Mouse (Mus musculus) neural tube, embryonic 14.5 days (tissue): ENCODE data around the gene Hoxc6. TPM values are rescaled to one million over a fixed set of nuclear protein-coding genes. Genes with fewer than 3 reads are reported as not detected.

Experiments used
- ATAC-seq: fragments of 200-750 bp; cut with Nextera tagmentation; 2 replicates; pipeline ENCODE4 v1.8.0; 2017; ENCODE audit warnings: low read depth, mild to moderate bottlenecking, moderate TSS enrichment, moderate library complexity
- H3K27ac ChIP-seq: fragments of 300-500 bp; sonication (generic); 2 replicates; pipeline ENCODE4 v1.5.1; 2014; ENCODE audit warnings: low read depth, mild to moderate bottlenecking, control low read depth, low read length, moderate library complexity, mixed read lengths
- H3K27me3 ChIP-seq: fragments of 300-500 bp; sonication (generic); 2 replicates; pipeline ENCODE4 v1.6.1; 2014; ENCODE audit warnings: low read length; ENCODE audit not compliant: control insufficient read depth, insufficient read depth
- H3K36me3 ChIP-seq: fragments of 300-500 bp; sonication (generic); 2 replicates; pipeline ENCODE4 v1.6.1; 2014; ENCODE audit warnings: low read length, mixed read lengths; ENCODE audit not compliant: control insufficient read depth, insufficient read depth
- H3K4me1 ChIP-seq: fragments of 300-500 bp; sonication (generic); 2 replicates; pipeline ENCODE4 v1.6.1; 2014; ENCODE audit warnings: low read length; ENCODE audit not compliant: control insufficient read depth, insufficient read depth
- H3K4me2 ChIP-seq: fragments of 300-500 bp; sonication (generic); 2 replicates; pipeline ENCODE4 v1.6.1; 2014; ENCODE audit warnings: mild to moderate bottlenecking, low read depth, low read length, control low read depth
- H3K4me3 ChIP-seq: fragments of 300-500 bp; sonication (generic); 2 replicates; pipeline ENCODE4 v1.5.1; 2014; ENCODE audit warnings: low read depth, low read length, control low read depth, mixed read lengths
- H3K9ac ChIP-seq: fragments of 300-500 bp; sonication (generic); replicated peaks from 2 replicates; pipeline ENCODE4 v1.6.1; 2014; ENCODE audit warnings: low read depth, mild to moderate bottlenecking, control low read depth, low read length, mixed read lengths
- H3K9me3 ChIP-seq: fragments of 300-500 bp; sonication (generic); 2 replicates; pipeline ENCODE4 v1.6.1; 2016; ENCODE audit warnings: low read length; ENCODE audit not compliant: control insufficient read depth
- WGBS: fragments of 180-500 bp; shearing (Covaris S2); extraction: QIAGEN DNeasy Blood & Tissue Kit; methylation state at CpG from one replicate; pipeline ENCODE4 v1.1.7; 2014; 5-methylcytosine and 5-hydroxymethylcytosine counted together
- polyA plus RNA-seq: library from polyadenylated mRNA; unstranded; fragments of >200 nt; fragmentation: Nextera tagmentation; extraction: Ambion mirVana; gene quantifications from 2 replicates; pipeline ENCODE4 v1.2.1, GENCODE M21; 2014

The Hoxc6 gene
- polyA plus RNA-seq, 1 experiment from 2014 or later, result 23.0 TPM

GRCm38 (mm10) chr15:103034807-103035547 is 36.9 kb downstream of the Hoxc6 start:
- H3K4me3 ChIP-seq, result peak overlapping the region; percentile 29
- WGBS, result under 1% methylated on average over 33 of the region's 34 CpGs
- H3K27me3 ChIP-seq, result no peaks in the 10 kb centered on the region
- H3K4me1 ChIP-seq, result peaks cover 52% of the 10 kb centered on the region
- H3K4me2 ChIP-seq, result peak overlapping the region; percentile 58
- peak overlapping the region; percentile 82 for H3K27ac ChIP-seq
- H3K9me3 ChIP-seq, result no peaks in the 10 kb centered on the region
- peak; percentile 82 for ATAC-seq
- H3K9ac ChIP-seq, result peak overlapping the region; percentile 56
- no peaks in the 10 kb centered on the region for H3K36me3 ChIP-seq

- peak overlapping the region; percentile 58 for H3K4me2 ChIP-seq
- peak overlapping the region; percentile 74 for H3K27ac ChIP-seq
- H3K9me3 ChIP-seq, result no peaks in the 10 kb centered on the region
- peaks cover 57% of the 10 kb centered on the region for H3K4me1 ChIP-seq
- peak overlapping the region; percentile 29 for H3K4me3 ChIP-seq
- under 1% methylated on average over 14 of the region's 14 CpGs for WGBS
- peak overlapping the region; percentile 45 for H3K9ac ChIP-seq
- no peaks in the 10 kb centered on the region for H3K36me3 ChIP-seq
- H3K27me3 ChIP-seq, result no peaks in the 10 kb centered on the region
- no peak for ATAC-seq
These were observed 37.5 kb downstream of the Hoxc6 start for GRCm38 (mm10) chr15:103035548-103035881.

GRCm38 (mm10) chr15:103037579-103037978 is 39.5 kb downstream of the Hoxc6 start:
- no peak overlapping the region for H3K27ac ChIP-seq
- H3K9me3 ChIP-seq, result no peaks in the 10 kb centered on the region
- peaks cover 62% of the 10 kb centered on the region for H3K4me1 ChIP-seq
- no peaks in the 10 kb centered on the region for H3K36me3 ChIP-seq
- WGBS, result 6% methylated on average over 1 of the region's 1 CpGs
- no peaks in the 10 kb centered on the region for H3K27me3 ChIP-seq
- H3K4me2 ChIP-seq, result peak overlapping the region; percentile 58; the same call in 1 of the 2 replicates
- H3K9ac ChIP-seq, result no peak overlapping the region; the same call in 1 of the 2 replicates
- ATAC-seq, result no peak
- no peak overlapping the region for H3K4me3 ChIP-seq

DNA sequence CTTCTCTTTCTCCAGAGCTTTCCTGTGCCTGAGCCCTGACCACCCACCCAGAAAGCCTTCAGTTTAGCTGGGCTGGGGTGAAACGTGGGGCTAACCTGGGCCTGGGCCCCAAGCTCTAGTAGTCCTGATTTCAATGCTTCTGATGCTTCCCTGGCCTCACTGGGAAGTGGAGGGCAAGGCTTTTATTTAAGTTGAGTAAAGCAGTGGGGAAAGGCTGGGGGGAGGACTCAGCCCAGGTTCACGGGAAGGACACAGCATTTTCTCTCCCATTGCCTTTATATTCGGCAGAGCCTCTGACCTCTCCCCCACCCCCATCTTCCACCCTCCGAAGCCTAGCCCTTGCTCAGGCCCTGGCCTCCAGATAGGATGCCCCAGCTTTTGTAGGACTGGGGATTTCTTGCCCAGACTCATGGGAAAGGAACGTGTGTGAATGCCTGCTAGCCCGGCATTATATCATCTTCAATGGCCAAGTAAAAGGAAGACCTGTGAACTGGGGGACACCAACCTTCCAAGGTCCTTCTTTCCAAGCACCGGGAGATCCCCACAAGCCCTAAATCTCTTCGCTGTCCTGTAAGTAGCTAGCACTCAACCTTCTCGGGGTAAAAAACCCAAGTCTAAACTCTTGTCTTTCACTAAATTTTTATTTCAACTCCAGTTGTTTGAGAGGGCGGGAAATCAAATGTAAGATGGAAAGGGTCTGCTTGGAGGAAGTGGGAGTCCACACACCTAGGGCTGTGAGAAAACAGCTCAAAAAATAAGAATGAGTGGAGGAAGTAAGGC is 40.8 kb downstream of the Hoxc6 start:
- Histone ChIP-seq H3K4me3 (0 out of 2 replicates have a peak overlapping the region, but pooled peaks have one; percentile 1), H3K27ac (peak overlapping the region; percentile 49; the same call in 1 of the 2 replicates), H3K36me3 (no peaks in the 10 kb centered on the region), H3K4me1 (peaks cover 58% of the 10 kb centered on the region), H3K27me3 (no peaks in the 10 kb centered on the region), H3K9me3 (no peaks in the 10 kb centered on the region), H3K4me2 (peak overlapping the region; percentile 39; the same call in 1 of the 2 replicates), H3K9ac (no peak overlapping the region; the same call in 1 of the 2 replicates)
- ATAC-seq, result no peak
- 15% methylated on average over 10 of the region's 10 CpGs for WGBS

DNA sequence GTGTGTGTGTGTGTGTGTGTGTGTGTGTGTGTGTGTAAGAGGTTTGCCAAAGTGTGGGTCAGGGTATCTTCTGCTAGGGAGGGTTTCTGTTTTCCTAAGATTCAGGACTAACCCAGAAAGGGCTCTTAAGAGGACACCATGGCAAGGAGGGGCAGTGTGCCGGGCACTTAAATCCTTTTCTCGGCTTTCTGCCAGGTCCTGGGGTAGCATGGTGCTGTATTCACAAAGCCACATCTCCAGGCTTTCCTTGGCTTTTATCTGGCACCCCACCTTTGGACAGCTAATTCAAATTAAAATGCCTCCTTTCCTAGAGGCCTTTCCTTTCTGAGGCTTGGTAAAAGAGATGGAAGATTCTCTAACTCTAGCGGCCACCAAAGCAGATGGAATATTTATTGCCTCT is 41.6 kb downstream of the Hoxc6 start:
- Histone ChIP-seq H3K9me3 (no peaks in the 10 kb centered on the region), H3K27ac (no peak overlapping the region; the same call in 1 of the 2 replicates), H3K4me3 (no peak overlapping the region), H3K27me3 (no peaks in the 10 kb centered on the region), H3K4me1 (peaks cover 51% of the 10 kb centered on the region), H3K4me2 (peak overlapping the region; percentile 39), H3K9ac (peak overlapping the region; percentile 12; the same call in 1 of the 2 replicates), H3K36me3 (no peaks in the 10 kb centered on the region)
- ATAC-seq, result no peak
- WGBS, result 4% methylated on average over 3 of the region's 3 CpGs

DNA sequence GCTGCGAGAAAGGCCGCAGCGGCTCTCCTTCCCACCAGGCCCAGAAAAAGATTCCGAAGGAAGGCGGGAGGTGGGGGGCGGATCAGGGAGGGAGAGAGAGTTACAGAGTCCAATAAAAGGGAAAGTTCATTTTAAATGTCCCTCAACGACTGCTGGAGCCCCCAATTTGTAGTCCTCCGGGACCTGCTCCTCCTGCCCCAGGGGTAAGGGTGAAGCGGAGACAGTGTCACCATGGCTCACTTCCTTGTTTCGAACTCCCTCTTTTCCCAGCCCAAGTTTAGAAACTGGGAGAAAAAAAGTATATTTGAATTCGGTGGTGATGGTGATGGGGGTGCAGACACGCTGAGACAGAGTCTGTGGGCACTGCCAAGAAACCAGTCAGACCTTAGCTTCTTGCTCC is 42.5 kb downstream of the Hoxc6 start:
- ATAC-seq, result no peak
- WGBS, result 4% methylated on average over 12 of the region's 12 CpGs
- Histone ChIP-seq H3K4me2 (peak overlapping the region; percentile 39; the same call in 1 of the 2 replicates), H3K4me1 (peaks cover 42% of the 10 kb centered on the region), H3K9ac (peak overlapping the region; percentile 47), H3K4me3 (no peak overlapping the region), H3K27me3 (no peaks in the 10 kb centered on the region), H3K9me3 (no peaks in the 10 kb centered on the region), H3K27ac (peak overlapping the region; percentile 52), H3K36me3 (no peaks in the 10 kb centered on the region)

- Histone ChIP-seq H3K4me3 (no peak overlapping the region), H3K4me2 (0 out of 2 replicates have a peak overlapping the region, but pooled peaks have one; percentile 39), H3K4me1 (peaks cover 33% of the 10 kb centered on the region), H3K9me3 (no peaks in the 10 kb centered on the region), H3K27ac (peak overlapping the region; percentile 69; the same call in 1 of the 2 replicates), H3K36me3 (no peaks in the 10 kb centered on the region), H3K9ac (peak overlapping the region; percentile 47; the same call in 1 of the 2 replicates), H3K27me3 (no peaks in the 10 kb centered on the region)
- ATAC-seq, result no peak
- 20% methylated on average over 5 of the region's 5 CpGs for WGBS
These were observed 43.6 kb downstream of the Hoxc6 start for GRCm38 (mm10) chr15:103041613-103042012.

DNA sequence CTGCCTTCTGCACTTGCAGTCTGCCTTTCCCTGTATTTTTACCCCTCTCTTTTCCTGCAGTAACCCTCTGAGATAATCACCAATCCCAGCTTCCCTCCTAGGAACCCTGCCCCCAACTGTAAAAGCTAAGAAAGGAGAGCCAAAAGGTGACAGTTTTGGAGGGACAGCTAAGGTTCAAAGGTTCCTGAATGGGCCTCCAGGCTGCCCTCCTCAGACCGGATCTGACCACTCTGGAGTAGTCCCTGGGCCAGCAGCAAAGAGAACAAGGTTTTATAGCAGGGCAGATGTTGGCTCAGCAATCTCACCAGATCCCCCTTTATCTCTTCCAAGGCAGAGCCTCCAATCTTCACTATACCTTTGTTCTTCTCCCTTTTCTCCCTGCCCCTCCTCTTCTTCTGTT is 44.2 kb downstream of the Hoxc6 start:
- H3K27ac ChIP-seq, result no peak overlapping the region
- WGBS, result 5% methylated on average over 1 of the region's 1 CpGs
- no peaks in the 10 kb centered on the region for H3K27me3 ChIP-seq
- H3K4me1 ChIP-seq, result peaks cover 33% of the 10 kb centered on the region
- no peak for ATAC-seq
- no peak overlapping the region for H3K4me3 ChIP-seq
- no peak overlapping the region for H3K9ac ChIP-seq
- no peak overlapping the region for H3K4me2 ChIP-seq
- H3K9me3 ChIP-seq, result no peaks in the 10 kb centered on the region
- no peaks in the 10 kb centered on the region for H3K36me3 ChIP-seq

- no peak overlapping the region for H3K9ac ChIP-seq
- no peak for ATAC-seq
- H3K9me3 ChIP-seq, result no peaks in the 10 kb centered on the region
- H3K4me2 ChIP-seq, result no peak overlapping the region
- H3K27ac ChIP-seq, result no peak overlapping the region
- H3K4me3 ChIP-seq, result no peak overlapping the region
- no peaks in the 10 kb centered on the region for H3K36me3 ChIP-seq
- peaks cover 32% of the 10 kb centered on the region for H3K4me1 ChIP-seq
- 75% methylated on average over 2 of the region's 2 CpGs for WGBS
- no peaks in the 10 kb centered on the region for H3K27me3 ChIP-seq
These were observed 53.6 kb downstream of the Hoxc6 start for GRCm38 (mm10) chr15:103051670-103052069.
